Mouse (Mus musculus) G1E (cell line): ENCODE measurements around the gene Ank3.

Source experiments
- CTCF ChIP-seq: IDR thresholded peaks from 2 replicates; pipeline ENCODE4 v1.5.1; 2012; ENCODE audit warnings: low read depth, low read length, inconsistent platforms, mixed read lengths
- GATA2 ChIP-seq: IDR thresholded peaks from 2 replicates; pipeline ENCODE4 v1.6.1; 2012; ENCODE audit warnings: low read depth, low read length, inconsistent platforms, borderline replicate concordance
- POLR2AphosphoS5 ChIP-seq: IDR thresholded peaks from 2 replicates; pipeline ENCODE4 v1.6.1; 2012; ENCODE audit warnings: low read depth, low read length, inconsistent platforms; ENCODE audit not compliant: insufficient replicate concordance

- TF ChIP-seq CTCF (no peak), POLR2AphosphoS5 (no peak), GATA2 (no peak)
Measured at GRCm38 (mm10) chr10:69756956-69757672, 358.5 kb downstream of the Ank3 start.
